Mouse (Mus musculus) embryonic stem cell, embryonic (primary cell): Measurements from ENCODE around the gene Rnf167.

ENCODE experiments used
- CTCF ChIA-PET, 4 experiments: fragments of 300-600 bp in 2 of 4; fragments of 350-600 bp in 2 of 4; sonication (Branson Sonifier 250); formaldehyde crosslinking; loops; one replicate each; lab custom pipeline; 2022; ENCODE audit warnings: inconsistent platforms in 2 of 4; lab: Charles Lee
- POLR2A ChIA-PET, 4 experiments: fragments of 300-600 bp in 2 of 4; fragments of 350-600 bp in 2 of 4; sonication (Branson Sonifier 250); formaldehyde crosslinking; loops; one replicate each; lab custom pipeline; 2022; ENCODE audit warnings: antibody characterized with exemption in 4 of 4, inconsistent platforms in 1 of 4; lab: Charles Lee

The Rnf167 gene

GRCm38 (mm10) chr11:70668771-70669505 is 21.9 kb downstream of the Rnf167 start, which contains the start of gene Spag7:
Spag7 (minus strand) TSS chr11:70669416.
- ChIA-PET POLR2A (interaction anchor here (0.5 to 20.9 kb wide), 132 partner anchors 8 to 1742 kb away, joined by 3 to 737 read pairs (median 5); partner anchors contain the start of genes Eno3 (in 4 of the 4), Pfn1 (in 4 of the 4), Rnf167 (in 4 of the 4) and Slc25a11 (in 4 of the 4)), CTCF (interaction anchor here (0.5 to 4.2 kb wide), 31 partner anchors 8 to 1078 kb away, joined by 3 to 40 read pairs (median 4); partner anchors contain the start of genes Rnf167 (in 3 of the 4), Slc25a11 (in 3 of the 4), 0610010K14Rik (in 2 of the 4) and Camta2 (in 2 of the 4))

DNA sequence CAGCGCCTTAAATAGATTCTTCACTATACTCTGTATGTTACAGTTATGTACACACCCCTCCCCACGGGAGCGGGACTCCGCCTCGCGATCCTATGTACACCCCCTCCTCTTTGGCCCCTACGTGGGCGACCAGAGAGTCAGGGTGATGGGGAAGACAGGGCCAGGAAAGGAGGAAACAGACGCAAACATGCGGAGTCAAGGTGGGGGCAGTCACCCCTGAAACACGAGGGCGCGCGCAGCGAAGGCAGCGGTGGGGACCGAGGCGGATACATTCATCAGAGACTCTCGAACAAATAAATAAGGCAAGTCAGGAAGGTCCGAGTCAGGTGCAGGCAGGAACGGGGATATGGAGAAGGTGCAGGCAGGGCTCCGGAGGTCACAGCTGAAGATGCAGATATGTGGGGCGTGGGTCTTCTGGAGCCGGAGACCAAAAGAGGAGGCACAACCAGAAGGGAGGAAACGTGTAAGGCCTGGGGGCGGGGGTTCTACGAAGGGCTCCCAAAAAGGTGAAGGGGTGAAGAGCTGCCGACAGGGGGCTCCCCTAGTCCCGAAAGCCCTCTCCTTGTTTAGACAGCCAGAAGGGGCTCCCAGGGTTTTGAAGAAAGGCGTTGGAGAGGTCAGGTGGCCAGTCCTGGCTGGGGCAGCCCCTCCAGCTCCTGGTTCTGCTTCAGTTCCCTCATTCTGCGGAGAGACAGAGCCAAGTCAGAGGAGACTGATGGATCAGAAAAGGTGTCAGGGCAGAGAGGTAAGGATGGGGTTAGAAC is 22.7 kb downstream of the Rnf167 start:
- CTCF ChIA-PET, result interaction anchor here (0.5 to 4.2 kb wide), 20 partner anchors 9 to 940 kb away, joined by 3 to 40 read pairs (median 5); partner anchors contain the start of genes Rnf167 (in 3 of the 4), Slc25a11 (in 3 of the 4), Camta2 (in 2 of the 4) and 4930544D05Rik (in 1 of the 4)
- POLR2A ChIA-PET, result interaction anchor here (0.5 to 20.9 kb wide), 80 partner anchors 9 to 749 kb away, joined by 3 to 737 read pairs (median 6); partner anchors contain the start of genes Eno3 (in 4 of the 4), Pfn1 (in 4 of the 4), Rnf167 (in 4 of the 4) and Slc25a11 (in 4 of the 4)

GRCm38 (mm10) chr11:70670483-70670882 is 23.4 kb downstream of the Rnf167 start:
- CTCF ChIA-PET, result interaction anchor here in 2 of 4 experiments (1.1 to 4.2 kb wide), 7 partner anchors 11 to 48 kb away, joined by 3 to 40 read pairs (median 19); partner anchors contain the start of genes Camta2 (in 2 of the 2), Eno3 (in 1 of the 2), Pfn1 (in 1 of the 2) and Rnf167 (in 1 of the 2)
- POLR2A ChIA-PET, result interaction anchor here (0.5 to 20.9 kb wide), 37 partner anchors 10 to 440 kb away, joined by 3 to 737 read pairs (median 11); partner anchors contain the start of genes Eno3 (in 4 of the 4), Pfn1 (in 4 of the 4), Rnf167 (in 4 of the 4) and Slc25a11 (in 4 of the 4)

DNA sequence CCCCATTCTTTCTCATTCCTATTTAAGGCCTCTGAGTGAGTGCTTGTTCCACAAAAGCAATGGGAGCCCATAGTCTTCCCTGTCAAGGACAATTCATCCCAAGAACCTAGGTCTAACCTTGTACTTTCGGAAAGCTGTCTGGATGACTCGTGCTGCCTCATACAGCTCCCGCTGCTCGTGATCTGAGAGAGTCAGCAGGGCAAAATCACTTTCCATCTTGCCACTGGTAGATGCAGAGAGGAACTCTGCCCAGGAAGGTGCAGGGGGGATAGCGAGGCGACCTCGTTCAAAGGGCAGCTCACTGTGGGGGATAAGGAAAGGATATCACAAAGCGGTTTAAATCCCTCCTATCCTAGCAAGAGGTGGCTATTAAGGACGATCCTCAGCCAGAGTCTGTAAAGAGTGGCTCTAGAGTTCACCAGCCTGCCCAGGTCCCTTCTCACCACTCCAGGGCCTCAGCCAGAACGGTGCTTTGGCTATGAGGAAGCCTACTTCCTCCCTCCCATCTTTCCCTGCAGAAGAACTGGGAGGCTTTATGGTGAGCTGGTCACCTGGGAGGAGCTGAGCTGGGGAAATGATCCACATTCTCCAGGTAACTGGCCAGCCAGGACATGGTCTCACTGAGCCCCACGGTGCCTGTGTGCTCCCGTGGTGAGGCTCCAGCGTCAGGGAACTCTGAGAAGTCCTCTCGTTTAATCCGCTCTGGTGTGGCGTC is 24.5 kb downstream of the Rnf167 start:
- CTCF ChIA-PET, result interaction anchor here in 2 of 4 experiments (0.6 to 4.2 kb wide), 4 partner anchors 10 to 55 kb away, joined by 6 to 19 read pairs (median 13); partner anchors contain the start of gene Camta2 (in 1 of the 2)
- POLR2A ChIA-PET, result interaction anchor here in 3 of 4 experiments (0.7 to 20.9 kb wide), 10 partner anchors 9 to 147 kb away, joined by 3 to 737 read pairs (median 90); partner anchors contain the start of genes Eno3 (in 3 of the 3), Pfn1 (in 3 of the 3), Rnf167 (in 3 of the 3) and Slc25a11 (in 3 of the 3)

DNA sequence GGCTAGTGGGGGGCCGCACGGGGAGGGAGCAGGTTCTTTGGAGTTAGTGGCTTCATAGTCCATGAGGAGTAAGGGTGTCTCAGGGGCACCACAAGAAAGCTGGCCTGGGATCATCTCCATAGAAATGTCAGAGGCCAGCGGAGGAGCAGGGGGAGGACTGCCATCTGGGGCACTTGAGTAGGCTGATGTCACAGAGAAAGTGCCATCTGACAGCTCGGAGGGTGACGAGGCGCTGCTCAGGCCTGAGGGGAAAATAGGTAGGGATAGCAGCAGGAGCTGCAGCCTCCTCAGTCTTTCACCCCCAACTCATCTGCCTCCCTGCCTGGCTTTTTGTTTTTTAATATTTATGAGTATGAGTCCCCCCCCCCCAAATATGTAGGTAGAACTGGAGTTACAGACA is 27.0 kb downstream of the Rnf167 start:
- CTCF ChIA-PET, result interaction anchor here (0.6 to 3.3 kb wide), 10 partner anchors 8 to 242 kb away, joined by 3 to 12 read pairs (median 6); partner anchors contain the start of gene Camta2 (in 1 of the 4)
- POLR2A ChIA-PET, result interaction anchor here (0.6 to 20.9 kb wide), 18 partner anchors 8 to 193 kb away, joined by 3 to 737 read pairs (median 4); partner anchors contain the start of genes Rnf167 (in 3 of the 4), Slc25a11 (in 3 of the 4), Camta2 (in 2 of the 4) and Eno3 (in 2 of the 4)

DNA sequence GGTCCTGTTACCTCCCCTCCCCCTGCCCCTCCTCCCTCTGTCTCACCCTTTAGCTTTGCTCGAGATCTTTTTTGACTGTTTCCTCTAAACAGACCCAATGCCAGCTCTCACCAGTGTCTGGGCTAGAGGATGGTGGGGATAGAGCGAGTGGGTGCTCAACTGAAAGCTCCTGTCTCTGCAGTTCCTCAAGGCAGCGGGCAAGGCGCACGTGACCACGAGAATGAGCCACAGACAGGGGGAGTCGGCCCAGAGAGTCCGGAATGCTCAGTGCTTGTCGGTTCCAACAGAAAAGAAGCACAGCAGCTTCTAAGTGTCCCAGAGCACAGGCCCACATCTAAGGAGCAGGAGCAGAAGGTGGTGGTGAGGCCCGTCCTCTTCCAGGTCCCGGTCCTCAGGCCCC is 27.5 kb downstream of the Rnf167 start:
- ChIA-PET CTCF (interaction anchor here (0.6 to 3.3 kb wide), 10 partner anchors 7 to 243 kb away, joined by 3 to 12 read pairs (median 6); partner anchors contain the start of genes Camta2 (in 1 of the 4) and Zfp3 (in 1 of the 4)), POLR2A (interaction anchor here (0.5 to 20.9 kb wide), 17 partner anchors 9 to 644 kb away, joined by 3 to 737 read pairs (median 4); partner anchors contain the start of genes Rnf167 (in 3 of the 4), Slc25a11 (in 3 of the 4), Camta2 (in 2 of the 4) and Eno3 (in 2 of the 4))

- CTCF ChIA-PET, result interaction anchor here in 3 of 4 experiments (0.5 to 1.7 kb wide), 5 partner anchors 9 to 108 kb away, joined by 3 to 8 read pairs (median 3); partner anchors contain the start of gene Camta2 (in 2 of the 3)
- POLR2A ChIA-PET, result interaction anchor here in 3 of 4 experiments (0.7 to 10.0 kb wide), 8 partner anchors 8 to 82 kb away, joined by 3 to 146 read pairs (median 6); partner anchors contain the start of genes Spag7 (in 3 of the 3), Rnf167 (in 2 of the 3), Slc25a11 (in 2 of the 3) and Kif1c (in 1 of the 3)
These were observed 31.1 kb downstream of the Rnf167 start for GRCm38 (mm10) chr11:70678092-70678491.

DNA sequence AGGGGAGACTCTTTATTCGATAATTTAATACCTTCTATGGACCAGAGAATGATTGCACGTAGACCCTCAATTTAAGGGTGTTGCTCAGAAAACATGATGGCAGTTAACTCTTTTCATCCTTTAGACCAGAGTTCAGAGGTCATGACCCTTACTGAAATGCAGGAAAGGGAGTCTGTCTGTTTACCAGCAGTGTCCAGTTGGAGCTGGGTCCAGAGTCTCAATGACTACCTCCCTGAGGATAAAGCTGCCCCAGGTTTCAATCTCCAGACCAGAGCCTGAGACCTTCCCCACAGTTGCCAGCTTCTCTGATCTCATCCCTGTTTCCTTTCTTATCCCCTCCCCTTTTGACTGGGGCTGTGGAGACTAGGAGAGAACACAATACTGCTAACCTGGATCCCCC is 31.5 kb downstream of the Rnf167 start:
- CTCF ChIA-PET, result interaction anchor here in 2 of 4 experiments (0.5 to 1.7 kb wide), 4 partner anchors 9 to 162 kb away, joined by 3 to 8 read pairs (median 5); partner anchors contain the start of gene Camta2 (in 2 of the 2)
- POLR2A ChIA-PET, result interaction anchor here in 3 of 4 experiments (0.6 to 10.0 kb wide), 8 partner anchors 9 to 1621 kb away, joined by 3 to 146 read pairs (median 7); partner anchors contain the start of genes Spag7 (in 3 of the 3), Rnf167 (in 2 of the 3), Slc25a11 (in 2 of the 3) and Kif1c (in 1 of the 3)

- ChIA-PET POLR2A (interaction anchor here in 3 of 4 experiments (0.6 to 10.0 kb wide), 5 partner anchors 9 to 1622 kb away, joined by 3 to 146 read pairs (median 24); partner anchors contain the start of genes Spag7 (in 2 of the 3), Camta2 (in 1 of the 3), Rnf167 (in 1 of the 3) and Slc25a11 (in 1 of the 3)), CTCF (interaction anchor here in 1 of 4 experiments (0.7 to 3.1 kb wide), 2 partner anchors 98 to 163 kb away, joined by 3 to 9 read pairs; no protein-coding TSS in a partner anchor)
These were observed 32.3 kb downstream of the Rnf167 start for GRCm38 (mm10) chr11:70679361-70679760.

GRCm38 (mm10) chr11:70679894-70680293 is 32.9 kb downstream of the Rnf167 start:
- CTCF ChIA-PET, result interaction anchor here in 2 of 4 experiments (0.6 to 3.3 kb wide), 4 partner anchors 11 to 98 kb away, joined by 9 to 40 read pairs (median 13); partner anchors contain the start of gene Spag7 (in 1 of the 2)
- POLR2A ChIA-PET, result interaction anchor here in 2 of 4 experiments (1.0 to 10.0 kb wide), 11 partner anchors 8 to 159 kb away, joined by 3 to 146 read pairs (median 4); partner anchors contain the start of genes Rnf167 (in 2 of the 2), Slc25a11 (in 2 of the 2), Spag7 (in 2 of the 2) and Camta2 (in 1 of the 2)

DNA sequence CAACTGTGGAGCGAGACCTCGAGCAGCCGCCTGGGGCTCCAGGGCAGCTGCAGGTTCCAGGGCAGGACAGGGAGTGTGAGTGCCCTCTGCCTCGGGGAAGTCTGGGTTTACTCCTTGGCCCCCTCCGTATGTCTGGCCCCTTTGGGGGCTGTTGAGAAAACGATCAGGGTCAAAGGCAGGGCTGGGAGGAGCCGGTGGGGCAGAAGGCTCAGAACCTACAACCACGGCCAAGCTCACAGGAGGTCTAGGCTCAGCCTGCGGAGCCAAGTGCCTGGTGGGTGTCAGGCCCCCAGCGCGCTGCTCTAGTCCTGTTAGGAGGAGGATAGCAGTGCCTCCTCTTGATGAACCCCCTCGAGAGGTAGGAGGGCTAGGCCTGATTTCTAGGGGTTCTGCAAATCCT is 34.1 kb downstream of the Rnf167 start:
- ChIA-PET CTCF (interaction anchor here in 3 of 4 experiments (0.7 to 3.3 kb wide), 11 partner anchors 8 to 394 kb away, joined by 3 to 40 read pairs (median 3); partner anchors contain the start of gene Spag7 (in 1 of the 3)), POLR2A (interaction anchor here (0.6 to 10.0 kb wide), 26 partner anchors 11 to 338 kb away, joined by 3 to 146 read pairs (median 4); partner anchors contain the start of genes Spag7 (in 3 of the 4), Rnf167 (in 2 of the 4), Slc25a11 (in 2 of the 4) and Derl2 (in 1 of the 4))

- CTCF ChIA-PET, result interaction anchor here (0.5 to 3.3 kb wide), 29 partner anchors 9 to 1612 kb away, joined by 3 to 40 read pairs (median 4); partner anchors contain the start of genes Kif1c (in 2 of the 4), Spag7 (in 2 of the 4), Gltpd2 (in 1 of the 4) and Gm21988 (in 1 of the 4)
- POLR2A ChIA-PET, result interaction anchor here in 3 of 4 experiments (0.6 to 10.0 kb wide), 37 partner anchors 8 to 701 kb away, joined by 3 to 146 read pairs (median 4); partner anchors contain the start of genes Inca1 (in 3 of the 3), Kif1c (in 3 of the 3), Rnf167 (in 3 of the 3) and Slc25a11 (in 3 of the 3)
These were observed 35.0 kb downstream of the Rnf167 start for GRCm38 (mm10) chr11:70681897-70682581.

GRCm38 (mm10) chr11:70683640-70684039 is 36.6 kb downstream of the Rnf167 start:
- CTCF ChIA-PET, result no interaction called here

More at GRCm38 (mm10) chr11:70683640-70684039, 36.6 kb downstream of the Rnf167 start:
- POLR2A ChIA-PET, result interaction anchor here in 3 of 4 experiments (0.6 to 10.0 kb wide), 7 partner anchors 9 to 37 kb away, joined by 4 to 146 read pairs (median 7); partner anchors contain the start of genes Spag7 (in 2 of the 3), Inca1 (in 1 of the 3), Kif1c (in 1 of the 3) and Rnf167 (in 1 of the 3)
